Mouse (Mus musculus) neural tube, embryonic 12.5 days (tissue): ENCODE data around the gene Rnf213. TPM values are rescaled to one million over a fixed set of nuclear protein-coding genes. Genes with fewer than 3 reads are reported as not detected.
A peak's percentile ranks its signal among the peaks of the same experiment; 100 is the strongest.

ENCODE experiments used
- ATAC-seq: fragments of 200-750 bp; cut with Nextera tagmentation; 2 replicates; pipeline ENCODE4 v1.8.0; 2017; ENCODE audit warnings: low read depth, mild to moderate bottlenecking, moderate TSS enrichment, moderate library complexity; ENCODE audit not compliant: low FRiP score
- H3K27ac ChIP-seq: fragments of 300-500 bp; sonication (generic); 2 replicates; pipeline ENCODE4 v1.5.1; 2016
- H3K27me3 ChIP-seq: fragments of 300-500 bp; sonication (generic); replicated peaks from 2 replicates; pipeline ENCODE4 v1.6.1; 2016; ENCODE audit warnings: mild to moderate bottlenecking
- H3K36me3 ChIP-seq: fragments of 300-500 bp; sonication (generic); 2 replicates; pipeline ENCODE4 v1.6.1; 2016; ENCODE audit warnings: mild to moderate bottlenecking
- H3K4me1 ChIP-seq: fragments of 300-500 bp; sonication (generic); 2 replicates; pipeline ENCODE4 v1.6.1; 2016
- H3K4me2 ChIP-seq: fragments of 300-500 bp; sonication (generic); replicated peaks from 2 replicates; pipeline ENCODE4 v1.6.1; 2016; ENCODE audit warnings: mild to moderate bottlenecking
- H3K4me3 ChIP-seq: fragments of 300-500 bp; sonication (generic); 2 replicates; pipeline ENCODE4 v1.5.1; 2016
- H3K9ac ChIP-seq: fragments of 300-500 bp; sonication (generic); 2 replicates; pipeline ENCODE4 v1.6.1; 2016; ENCODE audit warnings: mild to moderate bottlenecking
- H3K9me3 ChIP-seq: fragments of 300-500 bp; sonication (generic); 2 replicates; pipeline ENCODE4 v1.6.1; 2016; ENCODE audit warnings: mild to moderate bottlenecking
- WGBS: fragments of 180-500 bp; shearing (Covaris S2); methylation state at CpG from one replicate; pipeline ENCODE4 v1.1.7; 2016; 5-methylcytosine and 5-hydroxymethylcytosine counted together
- polyA plus RNA-seq: library from polyadenylated mRNA; unstranded; fragments of >200 nt; fragmentation: Nextera tagmentation; extraction: Ambion mirVana; gene quantifications from 2 replicates; pipeline ENCODE4 v1.2.1, GENCODE M21; 2016

The Rnf213 gene
- polyA plus RNA-seq, 1 experiment from 2014 or later = 1.6 TPM

- H3K4me1 ChIP-seq = peaks cover 22% of the 10 kb centered on the region
- H3K4me3 ChIP-seq = peak within 1 kb of the TSS; percentile 76
- peak within 1 kb of the TSS; percentile 77 for H3K27ac ChIP-seq
- peak within 1 kb of the TSS; percentile 88 for H3K9ac ChIP-seq
- peak within 1 kb of the TSS; percentile 86 for H3K4me2 ChIP-seq
- WGBS = 1% methylated on average over 66 of the region's 66 CpGs
- H3K9me3 ChIP-seq = no peaks in the 10 kb centered on the region
- no peaks in the 10 kb centered on the region for H3K27me3 ChIP-seq
- ATAC-seq = peak; percentile 92
- peaks cover 3% of the 10 kb centered on the region; the same call in 1 of the 2 replicates for H3K36me3 ChIP-seq
Measured at GRCm38 (mm10) chr11:119490861-119491689, 98.2 kb downstream of the Rnf213 start, which contains the start of gene Endov. Gene Endov (plus strand): TSS chr11:119491347.

GRCm38 (mm10) chr11:119491690-119492087 is 98.8 kb downstream of the Rnf213 start:
- Histone ChIP-seq H3K9me3 (no peaks in the 10 kb centered on the region), H3K27me3 (no peaks in the 10 kb centered on the region), H3K27ac (peak overlapping the region; percentile 77; the same call in 1 of the 2 replicates), H3K9ac (peak overlapping the region; percentile 88), H3K4me2 (peak overlapping the region; percentile 86), H3K36me3 (peaks cover 3% of the 10 kb centered on the region; the same call in 1 of the 2 replicates), H3K4me1 (peaks cover 22% of the 10 kb centered on the region), H3K4me3 (peak overlapping the region; percentile 76)
- ATAC-seq = no peak; the same call in 1 of the 2 replicates
- WGBS = 6% methylated on average over 27 of the region's 27 CpGs

- Histone ChIP-seq H3K9ac (0 out of 2 replicates have a peak overlapping the region, but pooled peaks have one; percentile 23), H3K9me3 (no peaks in the 10 kb centered on the region), H3K27me3 (no peaks in the 10 kb centered on the region), H3K4me2 (peak overlapping the region; percentile 86), H3K4me1 (peaks cover 22% of the 10 kb centered on the region), H3K4me3 (no peak overlapping the region; the same call in 1 of the 2 replicates), H3K36me3 (peaks cover 5% of the 10 kb centered on the region; the same call in 1 of the 2 replicates), H3K27ac (no peak overlapping the region)
- WGBS = 91% methylated on average over 6 of the region's 6 CpGs
- ATAC-seq = no peak
Measured at GRCm38 (mm10) chr11:119492830-119493229, 99.9 kb downstream of the Rnf213 start.

GRCm38 (mm10) chr11:119493516-119493915 is 100.6 kb downstream of the Rnf213 start:
- WGBS = 84% methylated on average over 4 of the region's 4 CpGs
- Histone ChIP-seq H3K4me3 (no peak overlapping the region), H3K36me3 (peaks cover 5% of the 10 kb centered on the region; the same call in 1 of the 2 replicates), H3K9me3 (no peaks in the 10 kb centered on the region), H3K9ac (no peak overlapping the region), H3K4me2 (no peak overlapping the region), H3K4me1 (peaks cover 22% of the 10 kb centered on the region), H3K27me3 (no peaks in the 10 kb centered on the region), H3K27ac (no peak overlapping the region)
- ATAC-seq = no peak

GRCm38 (mm10) chr11:119496147-119496546 is 103.2 kb downstream of the Rnf213 start:
- Histone ChIP-seq H3K27me3 (no peaks in the 10 kb centered on the region), H3K4me1 (peaks cover 22% of the 10 kb centered on the region), H3K9me3 (no peaks in the 10 kb centered on the region), H3K36me3 (peaks cover 26% of the 10 kb centered on the region), H3K9ac (no peak overlapping the region), H3K4me2 (no peak overlapping the region), H3K4me3 (no peak overlapping the region), H3K27ac (no peak overlapping the region)
- 96% methylated on average over 5 of the region's 5 CpGs for WGBS
- ATAC-seq = no peak

GRCm38 (mm10) chr11:119497451-119497850 is 104.6 kb downstream of the Rnf213 start:
- 73% methylated on average over 4 of the region's 4 CpGs for WGBS
- no peaks in the 10 kb centered on the region for H3K9me3 ChIP-seq
- no peaks in the 10 kb centered on the region for H3K27me3 ChIP-seq
- no peak overlapping the region for H3K4me3 ChIP-seq
- no peak overlapping the region for H3K4me2 ChIP-seq
- H3K36me3 ChIP-seq = peaks cover 37% of the 10 kb centered on the region
- no peak overlapping the region for H3K9ac ChIP-seq
- no peak overlapping the region for H3K27ac ChIP-seq
- ATAC-seq = no peak
- peaks cover 16% of the 10 kb centered on the region for H3K4me1 ChIP-seq

DNA sequence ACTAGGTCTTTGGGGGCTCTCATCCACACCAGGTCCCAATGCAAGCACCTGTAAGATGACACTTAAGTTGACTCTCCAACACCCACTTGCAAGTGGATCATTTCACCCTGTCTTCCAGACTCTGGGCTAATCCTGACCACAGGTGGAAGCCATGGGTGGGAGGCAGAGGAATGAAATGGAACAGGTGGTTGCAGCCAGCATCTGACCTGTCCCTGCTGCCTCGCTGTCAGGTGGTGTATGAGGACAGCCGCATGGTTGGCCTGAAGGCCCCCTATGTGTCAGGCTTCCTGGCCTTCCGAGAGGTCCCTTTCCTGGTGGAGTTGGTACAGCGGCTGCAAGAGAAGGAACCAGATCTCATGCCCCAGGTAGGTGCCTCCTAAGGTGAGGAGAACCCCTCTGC is 106.4 kb downstream of the Rnf213 start:
- Histone ChIP-seq H3K36me3 (peaks cover 53% of the 10 kb centered on the region), H3K27ac (no peak overlapping the region)

DNA sequence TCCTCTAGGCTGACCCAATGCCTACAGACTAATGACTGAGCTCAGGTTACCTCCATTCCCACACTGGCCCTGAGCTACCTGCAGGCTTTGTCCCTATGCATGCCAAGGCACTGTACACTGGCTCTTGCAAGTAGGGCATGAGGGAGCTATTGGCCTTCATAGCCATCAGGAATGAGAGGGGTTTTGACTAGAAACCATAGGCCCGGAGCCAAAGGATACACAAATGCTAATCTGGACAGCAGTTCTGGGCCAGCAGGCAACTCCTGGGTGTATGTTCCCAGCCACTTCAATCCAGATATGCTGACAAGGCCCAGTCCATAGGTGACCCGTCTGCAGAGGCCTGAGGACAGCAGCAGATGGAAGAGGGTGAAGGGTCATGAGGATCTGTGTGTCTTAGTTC is 107.1 kb downstream of the Rnf213 start:
- Histone ChIP-seq H3K4me3 (no peak overlapping the region), H3K36me3 (peaks cover 60% of the 10 kb centered on the region), H3K27ac (no peak overlapping the region), H3K4me2 (no peak overlapping the region), H3K9ac (no peak overlapping the region), H3K4me1 (peaks cover 3% of the 10 kb centered on the region; the same call in 1 of the 2 replicates), H3K9me3 (no peaks in the 10 kb centered on the region), H3K27me3 (no peaks in the 10 kb centered on the region)
- WGBS = 85% methylated on average over 2 of the region's 2 CpGs
- ATAC-seq = no peak

More for the DNA sequence above, 106.4 kb downstream of the Rnf213 start:
- 93% methylated on average over 4 of the region's 4 CpGs for WGBS
- Histone ChIP-seq H3K9me3 (no peaks in the 10 kb centered on the region), H3K4me1 (peaks cover 3% of the 10 kb centered on the region; the same call in 1 of the 2 replicates), H3K4me2 (no peak overlapping the region), H3K27me3 (no peaks in the 10 kb centered on the region), H3K9ac (no peak overlapping the region), H3K4me3 (no peak overlapping the region)
- ATAC-seq = no peak

DNA sequence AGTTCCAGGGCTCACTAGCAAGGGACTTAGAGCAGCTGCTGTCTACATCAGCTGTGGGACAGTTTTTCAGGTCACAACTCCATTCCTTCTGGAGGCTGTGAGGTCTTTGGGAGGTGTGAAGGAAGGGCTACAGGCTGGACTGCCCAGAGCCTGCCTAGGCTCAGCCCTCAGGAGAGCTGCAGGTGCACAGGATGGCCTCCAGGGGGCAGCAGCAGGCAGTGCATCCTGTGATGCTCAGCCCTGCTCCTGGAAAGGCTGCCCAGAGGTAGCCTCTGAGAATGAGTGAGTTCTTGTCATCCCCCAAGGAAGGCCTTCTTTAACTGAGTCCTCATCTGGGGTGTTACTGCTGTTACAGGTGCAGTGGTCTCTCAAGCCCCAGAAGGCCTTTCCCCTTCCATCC is 110.8 kb downstream of the Rnf213 start:
- H3K36me3 ChIP-seq = peaks cover 88% of the 10 kb centered on the region
- H3K9ac ChIP-seq = no peak overlapping the region
- no peak overlapping the region for H3K27ac ChIP-seq
- no peak overlapping the region for H3K4me3 ChIP-seq
- no peak overlapping the region for H3K4me2 ChIP-seq
- peak; percentile 72 for ATAC-seq
- peaks cover 8% of the 10 kb centered on the region for H3K4me1 ChIP-seq
- no peaks in the 10 kb centered on the region for H3K9me3 ChIP-seq
- H3K27me3 ChIP-seq = no peaks in the 10 kb centered on the region

DNA sequence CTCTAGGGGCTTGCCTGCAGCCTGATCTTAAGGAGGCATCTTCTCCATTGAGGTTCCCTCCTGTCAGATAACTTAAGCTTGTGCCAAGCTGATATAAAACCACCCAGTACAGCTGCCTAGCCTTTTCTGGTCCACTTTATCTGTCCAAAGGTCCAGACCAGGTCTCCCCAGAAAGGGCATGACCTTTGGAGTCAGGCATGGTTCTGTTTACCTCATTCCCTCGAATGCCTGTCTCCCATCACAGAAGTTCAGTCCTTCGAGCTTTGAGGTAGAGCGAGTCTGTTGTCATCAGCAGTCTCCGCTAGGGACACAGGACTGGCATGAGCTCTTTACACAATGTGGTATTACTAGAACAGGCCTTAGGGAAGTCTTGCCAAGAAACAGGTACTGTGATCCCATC is 113.5 kb downstream of the Rnf213 start:
- no peak for ATAC-seq
- Histone ChIP-seq H3K9me3 (no peaks in the 10 kb centered on the region), H3K4me3 (no peak overlapping the region), H3K9ac (no peak overlapping the region), H3K36me3 (peaks cover 65% of the 10 kb centered on the region), H3K27me3 (no peaks in the 10 kb centered on the region), H3K4me2 (no peak overlapping the region), H3K27ac (no peak overlapping the region), H3K4me1 (peaks cover 31% of the 10 kb centered on the region)
- WGBS = 93% methylated on average over 4 of the region's 4 CpGs

- Histone ChIP-seq H3K4me1 (peaks cover 31% of the 10 kb centered on the region), H3K4me2 (no peak overlapping the region), H3K9ac (no peak overlapping the region), H3K36me3 (peaks cover 53% of the 10 kb centered on the region), H3K4me3 (no peak overlapping the region), H3K27ac (no peak overlapping the region), H3K27me3 (no peaks in the 10 kb centered on the region), H3K9me3 (no peaks in the 10 kb centered on the region)
- ATAC-seq = no peak
- WGBS = 87% methylated on average over 8 of the region's 8 CpGs
Measured at GRCm38 (mm10) chr11:119507772-119508171, 114.9 kb downstream of the Rnf213 start.

- peaks cover 43% of the 10 kb centered on the region for H3K4me1 ChIP-seq
- H3K4me2 ChIP-seq = no peak overlapping the region
- no peaks in the 10 kb centered on the region for H3K27me3 ChIP-seq
- peaks cover 40% of the 10 kb centered on the region for H3K36me3 ChIP-seq
- H3K4me3 ChIP-seq = no peak overlapping the region
- H3K27ac ChIP-seq = peak overlapping the region; percentile 50; the same call in 1 of the 2 replicates
- ATAC-seq = peak; percentile 77
- no peaks in the 10 kb centered on the region for H3K9me3 ChIP-seq
- 33% methylated on average over 5 of the region's 5 CpGs for WGBS
- peak overlapping the region; percentile 17; the same call in 1 of the 2 replicates for H3K9ac ChIP-seq
Measured at GRCm38 (mm10) chr11:119509165-119509776, 116.4 kb downstream of the Rnf213 start.
